Mouse (Mus musculus) embryonic fibroblast, embryonic 13.5 days (primary cell): ENCODE data around the gene Kdm7a. TPM values are rescaled to one million over a fixed set of nuclear protein-coding genes. Genes with fewer than 3 reads are reported as not detected.

Source experiments
- H3K27ac ChIP-seq: 2 replicates; pipeline ENCODE4 v1.5.1; 2012; ENCODE audit warnings: low read length, control low read depth, inconsistent platforms; ENCODE audit not compliant: insufficient read depth
- H3K4me1 ChIP-seq: 2 replicates; pipeline ENCODE4 v1.6.1; 2011; ENCODE audit warnings: low read length; ENCODE audit not compliant: control insufficient read depth, insufficient read depth
- H3K4me3 ChIP-seq: 2 replicates; pipeline ENCODE4 v1.5.1; 2011; ENCODE audit warnings: mild to moderate bottlenecking, control low read depth, low read length; ENCODE audit not compliant: insufficient read depth
- CTCF ChIP-seq: IDR thresholded peaks from 2 replicates; pipeline ENCODE4 v1.5.1; 2011; ENCODE audit warnings: mild to moderate bottlenecking, control low read depth, low read length, moderate library complexity, borderline replicate concordance; ENCODE audit not compliant: insufficient read depth
- POLR2A ChIP-seq: IDR thresholded peaks from 2 replicates; pipeline ENCODE4 v1.6.1; 2011; ENCODE audit warnings: low read depth, mild to moderate bottlenecking, control low read depth, low read length, moderate library complexity
- polyA plus RNA-seq: library from polyadenylated mRNA; stranded (reverse); fragments of >200 nt; gene quantifications from 2 replicates; pipeline ENCODE4 v1.2.4, GENCODE M21; 2011; ENCODE audit warnings: low read depth; ENCODE audit not compliant: missing spikeins, insufficient read length

Gene Kdm7a
- polyA plus RNA-seq, 1 experiment = 9.4 TPM

DNA sequence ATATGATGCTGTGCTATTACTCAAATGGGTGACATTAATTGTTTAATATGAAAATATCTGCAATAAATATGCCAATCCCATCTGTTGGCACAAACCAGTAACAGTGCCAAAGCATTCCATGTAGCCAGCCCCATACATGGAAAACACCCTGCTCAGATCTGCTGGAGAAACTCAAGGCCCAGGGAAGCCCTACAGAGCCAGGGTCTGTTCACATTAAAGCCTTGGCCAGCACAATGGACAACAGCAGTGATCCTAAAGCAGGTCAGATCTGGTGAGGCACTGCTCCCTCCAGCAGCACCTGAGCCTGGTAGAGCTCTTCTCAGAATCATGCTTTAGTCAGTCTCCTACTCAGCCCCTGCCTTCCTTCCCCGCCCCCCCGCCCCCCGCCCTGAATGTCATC is 93.4 kb downstream of the Kdm7a start:
- H3K4me3 ChIP-seq = no peak overlapping the region
- no peak overlapping the region for H3K27ac ChIP-seq
- TF ChIP-seq CTCF (no peak), POLR2A (no peak)
- peaks cover 5% of the 10 kb centered on the region for H3K4me1 ChIP-seq

DNA sequence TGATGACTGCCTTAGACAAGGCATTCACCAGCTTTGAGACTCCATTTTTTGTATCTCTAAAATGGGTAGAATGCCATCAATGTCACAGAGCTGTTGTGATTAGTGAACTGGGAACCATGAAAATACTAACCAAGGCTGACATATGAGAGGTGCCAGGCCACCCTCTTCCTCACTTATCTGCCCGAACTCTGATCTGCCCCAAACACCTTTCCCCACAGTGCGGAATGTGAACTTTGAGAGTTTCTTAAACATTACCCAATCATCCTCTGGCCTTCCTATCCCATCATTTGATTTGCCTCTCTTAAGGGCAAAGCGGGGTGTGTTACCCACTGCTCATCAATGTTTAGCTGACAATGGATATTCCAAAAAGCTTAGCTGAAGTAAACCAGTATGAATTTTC is 93.9 kb downstream of the Kdm7a start:
- peaks cover 5% of the 10 kb centered on the region for H3K4me1 ChIP-seq
- H3K4me3 ChIP-seq = no peak overlapping the region
- TF ChIP-seq POLR2A (no peak), CTCF (no peak)
- H3K27ac ChIP-seq = no peak overlapping the region

DNA sequence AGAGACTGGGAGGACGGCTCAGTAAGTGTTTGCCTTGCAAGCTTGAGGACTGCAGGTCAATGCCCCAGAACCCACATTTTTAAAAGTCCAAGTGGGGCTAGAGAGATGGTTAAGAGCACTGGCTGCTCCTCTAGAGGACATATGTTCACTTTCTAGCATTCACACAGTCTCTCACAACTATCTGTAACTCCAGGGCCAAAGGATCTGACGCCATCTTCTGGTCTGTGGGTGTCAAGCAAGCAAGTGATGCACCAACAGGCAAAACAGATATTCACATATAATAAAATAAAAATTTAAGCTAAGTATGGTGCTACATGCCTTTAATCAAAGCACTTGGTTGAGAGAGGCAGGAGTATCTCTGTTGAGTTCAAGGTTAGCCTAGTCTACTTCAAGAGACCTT is 99.8 kb downstream of the Kdm7a start:
- H3K4me1 ChIP-seq = no peaks in the 10 kb centered on the region
- no peak overlapping the region for H3K27ac ChIP-seq
- no peak overlapping the region for H3K4me3 ChIP-seq
- TF ChIP-seq CTCF (no peak), POLR2A (no peak)

DNA sequence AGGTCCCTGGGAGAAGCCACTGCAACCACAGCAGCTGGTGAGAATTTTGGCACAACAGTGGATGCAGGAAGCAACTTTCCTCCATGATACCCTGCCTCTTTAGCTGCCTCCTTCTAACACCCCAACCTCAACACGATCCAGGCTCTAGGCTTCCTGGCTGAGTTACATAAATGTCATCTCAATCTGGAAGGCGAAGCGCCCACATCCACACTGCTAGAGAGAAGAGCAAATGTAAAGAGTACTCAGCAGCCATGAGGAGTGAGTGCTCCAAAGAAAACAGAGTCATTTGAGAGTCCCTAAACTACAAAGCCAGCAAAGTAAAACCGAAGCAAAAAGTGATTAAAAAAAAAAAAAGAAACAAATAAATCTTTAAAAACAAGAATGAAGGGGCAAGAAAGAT is 102.0 kb downstream of the Kdm7a start:
- H3K27ac ChIP-seq = no peak overlapping the region
- TF ChIP-seq CTCF (no peak), POLR2A (no peak)
- H3K4me3 ChIP-seq = no peak overlapping the region
- no peaks in the 10 kb centered on the region for H3K4me1 ChIP-seq

Other genes starting within 250 kb of the Kdm7a start
- 23.0 and 30.6 TPM in 2 replicates for gene Parp12, start 88.4 kb downstream of the Kdm7a start, polyA plus RNA-seq
- gene Slc37a3, start 170.9 kb upstream of the Kdm7a start, polyA plus RNA-seq = 55.8 and 71.5 TPM in 2 replicates
- 0.33 TPM in 1 of 2 replicates, not detected in the other for gene Rab19, start 174.4 kb upstream of the Kdm7a start, polyA plus RNA-seq
- gene Mkrn1, start 213.7 kb upstream of the Kdm7a start, polyA plus RNA-seq = 37.9 and 40.5 TPM in 2 replicates